Mouse (Mus musculus): ENCODE data around the gene E130114P18Rik. TPM values are rescaled to one million over a fixed set of nuclear protein-coding genes. Genes with fewer than 3 reads are reported as not detected.

E130114P18Rik gene
- total and polyA plus RNA-seq, 3 experiments, result 0.11 TPM; not detected in 2

DNA sequence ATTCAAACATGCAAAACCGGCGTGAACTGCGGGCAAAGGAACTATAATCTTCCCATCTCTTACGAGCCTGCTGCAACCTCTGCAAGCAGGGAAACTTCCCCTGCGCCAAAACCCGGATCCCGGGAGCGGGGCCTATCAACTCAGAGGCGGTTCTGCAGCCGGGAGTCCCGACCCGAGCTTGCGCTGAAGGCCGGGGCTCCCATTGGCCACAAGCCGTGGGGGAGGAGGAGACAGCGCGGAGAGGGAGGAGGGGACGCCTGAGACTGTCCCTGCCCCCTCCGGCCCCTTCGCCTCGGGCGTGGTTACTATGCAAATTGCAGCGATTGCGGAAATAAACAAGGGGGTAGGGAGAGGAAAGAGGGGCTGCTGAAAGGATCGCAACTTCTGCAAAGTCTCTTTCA is 5.8 kb downstream of the E130114P18Rik start:
- H3K27me3 ChIP-seq (ENCODE audit: insufficient read depth, low read length), result no peaks in the 10 kb centered on the region
- peak overlapping the region; percentile 64 for H3K4me3 ChIP-seq (ENCODE audit: low read depth, low read length)
- DNase-seq (ENCODE audit: low spot score), result peak; percentile 45
- peaks cover 8% of the 10 kb centered on the region for H3K9me3 ChIP-seq (replicated peaks)
- H3K4me1 ChIP-seq (ENCODE audit: insufficient read depth, low read depth, low read length), result no peaks in the 10 kb centered on the region
- H3K36me3 ChIP-seq (replicated peaks), result no peaks in the 10 kb centered on the region
- TF ChIP-seq CTCF (IDR thresholded peaks at IDR 0.05; ENCODE audit: low read depth, low read length) (no peak), GATA2 (IDR thresholded peaks at IDR 0.05; ENCODE audit: borderline replicate concordance, low read depth, low read length) (no peak), POLR2AphosphoS5 (IDR thresholded peaks at IDR 0.05; ENCODE audit: insufficient replicate concordance, low read depth, low read length) (no peak), GATA1 (IDR thresholded peaks at IDR 0.05; ENCODE audit: borderline replicate concordance, low read length) (no peak), TAL1 (conservative IDR thresholded peaks at IDR 0.05; ENCODE audit: low read depth, low read length) (no peak)
- peak; percentile 87 for ATAC-seq (ENCODE audit: extremely low read depth, insufficient number of reproducible peaks, low FRiP score, poor library complexity, severe bottlenecking)

- Histone ChIP-seq H3K4me3 (ENCODE audit: low read depth, low read length) (peak overlapping the region; percentile 64; the same call in 1 of the 2 replicates), H3K9me3 (replicated peaks) (peaks cover 6% of the 10 kb centered on the region), H3K27me3 (ENCODE audit: insufficient read depth, low read length) (no peaks in the 10 kb centered on the region), H3K36me3 (replicated peaks) (no peaks in the 10 kb centered on the region), H3K4me1 (ENCODE audit: insufficient read depth, low read depth, low read length) (no peaks in the 10 kb centered on the region)
- DNase-seq (ENCODE audit: low spot score) (no peak), ATAC-seq (ENCODE audit: extremely low read depth, insufficient number of reproducible peaks, low FRiP score, poor library complexity, severe bottlenecking) (no peak)
- TF ChIP-seq GATA2 (IDR thresholded peaks at IDR 0.05; ENCODE audit: borderline replicate concordance, low read depth, low read length) (no peak), CTCF (IDR thresholded peaks at IDR 0.05; ENCODE audit: low read depth, low read length) (no peak), POLR2AphosphoS5 (IDR thresholded peaks at IDR 0.05; ENCODE audit: insufficient replicate concordance, low read depth, low read length) (no peak), GATA1 (IDR thresholded peaks at IDR 0.05; ENCODE audit: borderline replicate concordance, low read length) (no peak), TAL1 (conservative IDR thresholded peaks at IDR 0.05; ENCODE audit: low read depth, low read length) (no peak)
Measured at GRCm38 (mm10) chr4:97771426-97771825, 6.5 kb downstream of the E130114P18Rik start.

DNA sequence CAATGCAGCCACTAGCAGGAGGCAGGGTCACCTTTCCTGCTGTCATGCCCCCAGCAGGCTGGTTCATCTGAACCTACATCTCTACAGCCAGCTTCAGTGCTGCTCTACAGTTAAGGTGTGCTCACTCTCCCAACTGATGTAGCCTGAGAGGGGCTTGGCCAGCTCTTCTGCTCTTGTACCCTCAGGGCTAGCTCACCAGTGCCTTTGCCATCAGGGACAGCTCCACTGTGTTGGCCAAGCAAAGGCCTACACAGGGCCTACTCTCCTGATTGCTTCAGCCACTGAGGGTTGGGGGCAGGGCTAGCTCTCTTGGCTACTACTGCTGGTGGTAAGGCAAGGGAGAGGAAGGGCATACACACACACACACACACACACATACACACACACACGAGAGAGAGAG is 8.0 kb downstream of the E130114P18Rik start:
- ATAC-seq (ENCODE audit: extremely low read depth, insufficient number of reproducible peaks, low FRiP score, poor library complexity, severe bottlenecking) (no peak), DNase-seq (ENCODE audit: low spot score) (no peak)
- Histone ChIP-seq H3K36me3 (replicated peaks) (no peaks in the 10 kb centered on the region), H3K4me1 (ENCODE audit: insufficient read depth, low read depth, low read length) (no peaks in the 10 kb centered on the region), H3K4me3 (ENCODE audit: low read depth, low read length) (no peak overlapping the region), H3K9me3 (replicated peaks) (peaks cover 6% of the 10 kb centered on the region), H3K27me3 (ENCODE audit: insufficient read depth, low read length) (no peaks in the 10 kb centered on the region)
- TF ChIP-seq CTCF (IDR thresholded peaks at IDR 0.05; ENCODE audit: low read depth, low read length) (no peak), POLR2AphosphoS5 (IDR thresholded peaks at IDR 0.05; ENCODE audit: insufficient replicate concordance, low read depth, low read length) (no peak), GATA1 (IDR thresholded peaks at IDR 0.05; ENCODE audit: borderline replicate concordance, low read length) (no peak), GATA2 (IDR thresholded peaks at IDR 0.05; ENCODE audit: borderline replicate concordance, low read depth, low read length) (no peak), TAL1 (conservative IDR thresholded peaks at IDR 0.05; ENCODE audit: low read depth, low read length) (no peak)

GRCm38 (mm10) chr4:97767516-97767915 is 10.4 kb downstream of the E130114P18Rik start:
- TF ChIP-seq POLR2AphosphoS5 (IDR thresholded peaks at IDR 0.05; ENCODE audit: insufficient replicate concordance, low read depth, low read length) (no peak), CTCF (IDR thresholded peaks at IDR 0.05; ENCODE audit: low read depth, low read length) (no peak), TAL1 (conservative IDR thresholded peaks at IDR 0.05; ENCODE audit: low read depth, low read length) (no peak), GATA2 (IDR thresholded peaks at IDR 0.05; ENCODE audit: borderline replicate concordance, low read depth, low read length) (no peak), GATA1 (IDR thresholded peaks at IDR 0.05; ENCODE audit: borderline replicate concordance, low read length) (no peak)
- H3K4me3 ChIP-seq (ENCODE audit: low read depth, low read length), result no peak overlapping the region
- no peaks in the 10 kb centered on the region for H3K36me3 ChIP-seq (replicated peaks)
- H3K27me3 ChIP-seq (ENCODE audit: insufficient read depth, low read length), result no peaks in the 10 kb centered on the region
- H3K9me3 ChIP-seq (replicated peaks), result peaks cover 6% of the 10 kb centered on the region
- ATAC-seq (ENCODE audit: extremely low read depth, insufficient number of reproducible peaks, low FRiP score, poor library complexity, severe bottlenecking) (no peak), DNase-seq (ENCODE audit: low spot score) (no peak)
- no peaks in the 10 kb centered on the region for H3K4me1 ChIP-seq (ENCODE audit: insufficient read depth, low read depth, low read length)

DNA sequence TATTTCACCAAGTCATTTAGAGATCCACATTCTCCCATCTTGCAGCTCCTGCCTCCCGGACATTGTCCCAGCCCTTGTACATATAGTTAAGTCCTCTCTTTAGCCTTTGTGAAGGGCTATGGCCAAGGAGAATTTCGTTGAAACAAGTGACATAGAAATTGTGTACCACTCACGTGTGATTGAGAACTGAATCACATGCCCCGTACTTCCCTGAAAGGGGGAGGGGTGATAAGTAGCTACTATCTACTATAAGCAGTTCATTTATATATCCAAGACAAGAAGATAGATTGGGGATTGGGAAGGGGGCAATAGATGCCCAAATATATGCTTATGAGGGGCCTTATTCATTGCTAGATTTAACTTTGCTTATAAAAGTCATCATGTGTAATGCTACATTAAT is 10.9 kb downstream of the E130114P18Rik start:
- Histone ChIP-seq H3K4me3 (ENCODE audit: low read depth, low read length) (no peak overlapping the region), H3K4me1 (ENCODE audit: insufficient read depth, low read depth, low read length) (no peaks in the 10 kb centered on the region), H3K36me3 (replicated peaks) (no peaks in the 10 kb centered on the region), H3K9me3 (replicated peaks) (peaks cover 6% of the 10 kb centered on the region), H3K27me3 (ENCODE audit: insufficient read depth, low read length) (no peaks in the 10 kb centered on the region)
- TF ChIP-seq POLR2AphosphoS5 (IDR thresholded peaks at IDR 0.05; ENCODE audit: insufficient replicate concordance, low read depth, low read length) (no peak), GATA2 (IDR thresholded peaks at IDR 0.05; ENCODE audit: borderline replicate concordance, low read depth, low read length) (no peak), TAL1 (conservative IDR thresholded peaks at IDR 0.05; ENCODE audit: low read depth, low read length) (no peak), GATA1 (IDR thresholded peaks at IDR 0.05; ENCODE audit: borderline replicate concordance, low read length) (no peak), CTCF (IDR thresholded peaks at IDR 0.05; ENCODE audit: low read depth, low read length) (no peak)
- no peak for ATAC-seq (ENCODE audit: extremely low read depth, insufficient number of reproducible peaks, low FRiP score, poor library complexity, severe bottlenecking)
- no peak for DNase-seq (ENCODE audit: low spot score)

- no peaks in the 10 kb centered on the region for H3K27me3 ChIP-seq (ENCODE audit: insufficient read depth, low read length)
- H3K9me3 ChIP-seq (replicated peaks), result peaks cover 6% of the 10 kb centered on the region
- ATAC-seq (ENCODE audit: extremely low read depth, insufficient number of reproducible peaks, low FRiP score, poor library complexity, severe bottlenecking), result no peak
- no peak for DNase-seq (ENCODE audit: low spot score)
- no peak for TF ChIP-seq GATA1 (IDR thresholded peaks at IDR 0.05; ENCODE audit: borderline replicate concordance, low read length)
- no peak for TF ChIP-seq POLR2AphosphoS5 (IDR thresholded peaks at IDR 0.05; ENCODE audit: insufficient replicate concordance, low read depth, low read length)
- no peak for TF ChIP-seq GATA2 (IDR thresholded peaks at IDR 0.05; ENCODE audit: borderline replicate concordance, low read depth, low read length)
- no peak for TF ChIP-seq CTCF (IDR thresholded peaks at IDR 0.05; ENCODE audit: low read depth, low read length)
- no peaks in the 10 kb centered on the region for H3K36me3 ChIP-seq (replicated peaks)
- H3K4me1 ChIP-seq (ENCODE audit: insufficient read depth, low read depth, low read length), result no peaks in the 10 kb centered on the region
- H3K4me3 ChIP-seq (ENCODE audit: low read depth, low read length), result no peak overlapping the region
Measured at GRCm38 (mm10) chr4:97766100-97766499, 11.8 kb downstream of the E130114P18Rik start.
